Mouse (Mus musculus): ENCODE measurements around the gene Micu1.

DNA sequence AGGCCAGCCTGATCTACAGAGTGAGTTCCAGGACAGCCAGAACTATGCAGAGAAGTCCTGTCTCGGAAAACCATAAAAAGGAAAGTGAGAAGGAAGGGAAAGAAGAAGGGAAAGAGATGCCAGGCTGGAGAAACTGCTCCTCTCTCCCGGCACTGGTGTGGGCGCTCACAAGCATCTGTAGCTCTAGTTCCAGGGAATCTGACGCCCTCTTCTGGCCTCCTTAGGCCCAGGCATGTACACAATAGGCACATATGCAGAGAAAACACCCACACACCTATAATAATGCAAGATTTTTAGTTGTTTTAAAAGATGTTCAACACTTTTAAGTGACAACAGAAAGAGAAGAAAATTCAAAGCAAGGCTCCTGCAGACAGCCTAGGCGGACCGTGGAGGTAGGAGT lies 144.1 kb downstream of the Micu1 start:
- no peak for TF ChIP-seq CTCF (IDR thresholded peaks at IDR 0.05; ENCODE audit: borderline replicate concordance, control insufficient read depth, extremely low read depth, insufficient read depth, low read length, poor library complexity)
- TF ChIP-seq POLR2A (IDR thresholded peaks at IDR 0.05; ENCODE audit: control insufficient read depth, extremely low read depth, insufficient read depth, low read length, poor library complexity), result no peak

Data from thymus, adult 2 months (tissue).